Mouse (Mus musculus) liver, embryonic 13.5 days (tissue): Measurements from ENCODE around the gene Acot7. TPM values are rescaled to one million over a fixed set of nuclear protein-coding genes. Genes with fewer than 3 reads are reported as not detected.
A peak's percentile ranks its signal among the peaks of the same experiment; 100 is the strongest.

ENCODE experiments used
- ATAC-seq: fragments of 200-750 bp; cut with Nextera tagmentation; 2 replicates; pipeline ENCODE4 v1.8.0; 2017; ENCODE audit warnings: low read depth, mild to moderate bottlenecking, moderate number of reproducible peaks, moderate library complexity
- DNase-seq: peaks from one replicate; pipeline ENCODE4 v3.0.0; 2022
- H3K27ac ChIP-seq: fragments of 300-500 bp; sonication (generic); 2 replicates; pipeline ENCODE4 v1.5.1; 2015; ENCODE audit warnings: moderate library complexity, mild to moderate bottlenecking, inconsistent platforms
- H3K27me3 ChIP-seq: fragments of 300-500 bp; sonication (generic); 2 replicates; pipeline ENCODE4 v1.6.1; 2015; ENCODE audit warnings: mild to moderate bottlenecking, inconsistent platforms
- H3K36me3 ChIP-seq: fragments of 300-500 bp; sonication (generic); 2 replicates; pipeline ENCODE4 v1.6.1; 2015; ENCODE audit warnings: mild to moderate bottlenecking, inconsistent platforms
- H3K4me1 ChIP-seq: fragments of 300-500 bp; sonication (generic); replicated peaks from 2 replicates; pipeline ENCODE4 v1.6.1; 2015; ENCODE audit warnings: inconsistent platforms
- H3K4me2 ChIP-seq: fragments of 300-500 bp; sonication (generic); 2 replicates; pipeline ENCODE4 v1.6.1; 2015; ENCODE audit warnings: inconsistent platforms, mild to moderate bottlenecking, moderate library complexity
- H3K4me3 ChIP-seq: fragments of 300-500 bp; sonication (generic); replicated peaks from 2 replicates; pipeline ENCODE4 v1.5.1; 2015; ENCODE audit warnings: mild to moderate bottlenecking, inconsistent platforms
- H3K9ac ChIP-seq: fragments of 300-500 bp; sonication (generic); 2 replicates; pipeline ENCODE4 v1.6.1; 2015; ENCODE audit warnings: mild to moderate bottlenecking, inconsistent platforms
- H3K9me3 ChIP-seq: fragments of 300-500 bp; sonication (generic); replicated peaks from 2 replicates; pipeline ENCODE4 v1.6.1; 2016; ENCODE audit warnings: inconsistent platforms
- WGBS: fragments of 180-500 bp; shearing (Covaris S2); methylation state at CpG from one replicate; pipeline ENCODE4 v1.1.7; 2015; ENCODE audit not compliant: insufficient replicate concordance; 5-methylcytosine and 5-hydroxymethylcytosine counted together
- polyA plus RNA-seq: library from polyadenylated mRNA; unstranded; fragments of >200 nt; fragmentation: Nextera tagmentation; extraction: Ambion mirVana; gene quantifications from 2 replicates; pipeline ENCODE4 v1.2.1, GENCODE M21; 2015

Acot7 gene
- polyA plus RNA-seq, 1 experiment from 2014 or later: 24.8 TPM

DNA sequence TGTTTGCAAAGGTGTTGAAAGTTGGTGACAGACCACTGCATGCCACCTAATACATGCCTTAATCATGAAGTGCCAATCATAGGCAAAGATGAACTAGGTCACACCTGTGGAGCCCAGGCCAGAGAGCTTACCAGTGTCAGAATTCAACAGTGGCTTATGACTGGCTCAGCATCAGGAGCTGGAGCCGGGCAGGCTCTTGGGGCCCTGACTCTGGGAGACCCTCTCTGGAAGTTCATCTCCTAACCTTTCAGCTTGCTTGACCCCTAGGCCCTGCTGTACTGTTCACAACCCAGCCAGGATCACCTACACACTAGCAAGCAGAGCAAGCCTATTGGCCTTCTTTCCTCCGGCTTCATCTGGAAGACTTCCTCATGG lies 41.1 kb upstream of the Acot7 start:
- Histone ChIP-seq H3K4me2 (no peak overlapping the region), H3K9ac (no peak overlapping the region), H3K36me3 (no peaks in the 10 kb centered on the region), H3K27ac (no peak overlapping the region), H3K4me3 (no peak overlapping the region), H3K27me3 (peaks cover 67% of the 10 kb centered on the region), H3K9me3 (no peaks in the 10 kb centered on the region), H3K4me1 (peaks cover 26% of the 10 kb centered on the region)
- DNase-seq (no peak), ATAC-seq (no peak)
- 72% methylated on average over 2 of the region's 2 CpGs for WGBS

DNA sequence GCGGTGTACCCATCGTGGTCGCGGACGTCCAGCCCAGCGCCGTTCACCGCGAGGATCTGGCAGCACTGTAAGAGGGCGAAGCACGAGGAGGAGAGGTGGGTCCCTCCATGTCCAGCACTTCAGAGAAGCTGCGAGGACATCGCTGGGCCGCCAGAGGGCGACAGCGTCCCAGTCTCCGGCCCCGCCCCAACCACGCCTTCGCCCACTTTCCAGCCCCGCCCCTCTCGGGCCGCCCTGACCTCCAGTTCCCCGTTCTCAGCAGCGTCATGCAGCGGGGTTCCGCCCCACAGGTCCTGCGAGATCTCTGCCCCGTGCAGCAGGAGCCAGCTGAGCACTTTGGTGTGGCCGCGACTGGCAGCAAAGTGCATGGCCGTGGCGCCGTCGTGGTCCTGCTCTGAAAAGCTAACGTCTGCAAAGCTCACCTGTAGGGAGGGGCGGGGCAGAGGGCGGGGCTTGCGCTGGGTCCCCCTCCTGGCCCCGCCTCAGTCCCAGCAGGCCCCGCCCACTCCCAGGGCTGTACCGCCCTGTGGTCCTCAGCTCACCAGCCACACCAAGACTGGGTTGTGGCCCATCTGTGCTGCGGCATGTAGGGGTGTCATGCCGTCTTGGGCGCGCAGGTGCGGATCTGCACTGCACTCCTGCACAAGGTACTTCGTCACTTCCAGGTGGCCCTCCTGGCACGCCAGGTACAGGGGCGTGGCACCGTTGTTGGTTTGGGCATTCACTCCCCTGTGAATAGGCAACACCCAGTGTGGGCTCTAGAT lies 39.3 kb upstream of the Acot7 start:
- H3K4me2 ChIP-seq: peak overlapping the region; percentile 73
- no peaks in the 10 kb centered on the region for H3K9me3 ChIP-seq
- H3K4me3 ChIP-seq: peak overlapping the region; percentile 60
- ATAC-seq: peak; percentile 88
- WGBS: 2% methylated on average over 51 of the region's 51 CpGs
- H3K4me1 ChIP-seq: peaks cover 20% of the 10 kb centered on the region
- no peak overlapping the region for H3K27ac ChIP-seq
- H3K9ac ChIP-seq: no peak overlapping the region
- H3K36me3 ChIP-seq: no peaks in the 10 kb centered on the region
- H3K27me3 ChIP-seq: peaks cover 56% of the 10 kb centered on the region
- DNase-seq: peak; percentile 84

DNA sequence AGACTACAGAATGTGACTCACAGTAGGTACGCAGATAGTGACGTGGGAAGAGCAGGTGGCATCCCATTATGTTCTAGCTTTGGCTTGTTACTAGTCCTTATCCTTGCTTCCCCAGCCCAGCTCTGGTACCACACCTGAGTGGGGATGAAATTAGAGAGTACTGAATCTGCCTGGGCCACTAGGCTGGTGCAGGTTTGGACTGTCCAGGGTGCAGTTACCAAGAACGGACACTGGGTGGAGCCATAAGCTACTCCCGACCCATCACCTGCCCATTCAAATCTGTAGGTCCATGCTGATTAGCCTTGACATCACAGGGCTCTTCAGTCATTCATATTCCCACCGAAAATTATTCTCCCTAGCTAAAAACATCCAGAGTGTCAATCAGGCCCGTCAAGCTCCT lies 37.5 kb upstream of the Acot7 start:
- Histone ChIP-seq H3K27ac (no peak overlapping the region), H3K27me3 (peaks cover 50% of the 10 kb centered on the region), H3K4me2 (no peak overlapping the region), H3K4me3 (no peak overlapping the region), H3K9me3 (no peaks in the 10 kb centered on the region), H3K36me3 (no peaks in the 10 kb centered on the region), H3K4me1 (peaks cover 20% of the 10 kb centered on the region), H3K9ac (no peak overlapping the region)
- no peak for DNase-seq
- WGBS: 25% methylated on average over 6 of the region's 6 CpGs
- ATAC-seq: no peak

DNA sequence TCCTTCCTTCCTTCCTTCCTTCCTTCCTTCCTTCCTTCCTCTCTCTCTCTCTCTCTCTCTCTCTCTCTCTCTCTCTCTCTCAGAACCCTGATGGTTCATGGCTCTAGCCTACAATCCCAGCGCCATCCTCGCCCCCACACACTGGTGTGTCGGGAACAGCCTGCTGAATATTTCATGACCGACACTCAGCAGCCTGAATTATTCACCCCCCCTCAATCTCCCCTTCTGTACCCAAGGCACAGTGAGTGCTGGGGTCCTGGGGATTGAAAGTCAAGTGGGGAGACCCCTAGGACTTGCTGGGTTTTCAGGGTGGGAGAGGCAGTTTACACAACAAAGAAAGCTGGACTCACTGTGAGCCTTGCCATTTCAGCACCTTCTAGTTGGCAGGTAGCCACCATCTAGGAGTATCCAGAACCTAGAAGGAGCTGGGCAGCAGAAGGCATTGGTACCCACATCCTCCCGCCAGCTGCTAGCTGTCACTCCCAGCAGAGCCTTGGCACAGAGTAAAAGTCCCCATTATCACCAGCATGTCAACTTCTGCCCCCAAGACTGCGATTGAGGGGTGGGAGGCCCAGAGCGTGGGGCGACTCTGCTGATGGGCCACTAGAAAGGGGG lies 36.3 kb upstream of the Acot7 start:
- Histone ChIP-seq H3K27ac (no peak overlapping the region), H3K36me3 (no peaks in the 10 kb centered on the region), H3K9me3 (no peaks in the 10 kb centered on the region), H3K4me2 (no peak overlapping the region), H3K4me3 (no peak overlapping the region), H3K9ac (no peak overlapping the region), H3K27me3 (peaks cover 41% of the 10 kb centered on the region), H3K4me1 (peaks cover 19% of the 10 kb centered on the region)
- DNase-seq: no peak
- no peak for ATAC-seq
- WGBS: 56% methylated on average over 8 of the region's 8 CpGs

DNA sequence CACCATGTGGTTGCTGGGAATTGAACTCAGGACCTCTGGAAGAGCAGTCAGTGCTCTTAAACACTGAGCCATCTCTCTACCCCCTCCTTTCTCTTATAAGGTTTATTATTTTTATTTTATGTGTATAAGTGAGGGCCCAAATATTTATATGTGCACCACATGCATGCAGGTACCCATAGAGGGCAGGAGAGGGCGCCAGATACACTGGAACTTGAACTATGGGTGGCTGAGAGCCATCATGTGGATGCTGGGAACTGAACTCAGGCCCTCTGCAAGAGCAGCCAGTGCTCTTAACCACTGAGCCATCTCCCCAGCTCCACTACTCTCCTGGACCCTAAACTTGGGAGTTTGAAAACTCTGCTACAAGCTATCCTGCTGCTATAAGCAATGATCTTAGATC lies 34.3 kb upstream of the Acot7 start:
- Histone ChIP-seq H3K36me3 (no peaks in the 10 kb centered on the region), H3K9ac (no peak overlapping the region), H3K4me2 (no peak overlapping the region), H3K4me1 (peaks cover 12% of the 10 kb centered on the region), H3K4me3 (no peak overlapping the region), H3K9me3 (no peaks in the 10 kb centered on the region), H3K27ac (no peak overlapping the region), H3K27me3 (peaks cover 43% of the 10 kb centered on the region)
- ATAC-seq (no peak), DNase-seq (no peak)
- 17% methylated on average over 1 of the region's 1 CpGs for WGBS

DNA sequence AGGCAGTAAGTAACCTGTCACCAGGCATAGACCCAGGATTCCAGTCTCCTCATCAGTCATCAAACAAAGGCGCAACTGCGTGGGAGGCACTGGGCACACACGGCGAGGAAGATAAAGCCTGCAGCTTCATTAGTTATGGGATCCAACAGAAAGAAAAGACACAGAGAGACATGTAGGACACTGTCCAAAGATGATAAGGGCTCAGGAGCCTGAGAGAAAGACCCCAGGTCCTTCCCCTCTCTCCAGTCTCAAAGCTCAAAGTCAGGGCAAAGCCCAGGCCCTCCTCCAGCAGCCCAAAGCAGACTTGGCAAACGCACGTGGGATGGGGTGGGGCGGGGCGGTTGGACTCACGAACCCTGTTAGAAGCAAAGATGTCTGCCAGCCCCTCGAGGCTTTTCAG lies 32.5 kb upstream of the Acot7 start:
- Histone ChIP-seq H3K4me3 (no peak overlapping the region), H3K27ac (no peak overlapping the region), H3K4me2 (no peak overlapping the region), H3K27me3 (peaks cover 51% of the 10 kb centered on the region), H3K9ac (no peak overlapping the region), H3K36me3 (no peaks in the 10 kb centered on the region), H3K9me3 (no peaks in the 10 kb centered on the region), H3K4me1 (peaks cover 10% of the 10 kb centered on the region)
- 42% methylated on average over 10 of the region's 10 CpGs for WGBS
- DNase-seq (no peak), ATAC-seq (no peak)

DNA sequence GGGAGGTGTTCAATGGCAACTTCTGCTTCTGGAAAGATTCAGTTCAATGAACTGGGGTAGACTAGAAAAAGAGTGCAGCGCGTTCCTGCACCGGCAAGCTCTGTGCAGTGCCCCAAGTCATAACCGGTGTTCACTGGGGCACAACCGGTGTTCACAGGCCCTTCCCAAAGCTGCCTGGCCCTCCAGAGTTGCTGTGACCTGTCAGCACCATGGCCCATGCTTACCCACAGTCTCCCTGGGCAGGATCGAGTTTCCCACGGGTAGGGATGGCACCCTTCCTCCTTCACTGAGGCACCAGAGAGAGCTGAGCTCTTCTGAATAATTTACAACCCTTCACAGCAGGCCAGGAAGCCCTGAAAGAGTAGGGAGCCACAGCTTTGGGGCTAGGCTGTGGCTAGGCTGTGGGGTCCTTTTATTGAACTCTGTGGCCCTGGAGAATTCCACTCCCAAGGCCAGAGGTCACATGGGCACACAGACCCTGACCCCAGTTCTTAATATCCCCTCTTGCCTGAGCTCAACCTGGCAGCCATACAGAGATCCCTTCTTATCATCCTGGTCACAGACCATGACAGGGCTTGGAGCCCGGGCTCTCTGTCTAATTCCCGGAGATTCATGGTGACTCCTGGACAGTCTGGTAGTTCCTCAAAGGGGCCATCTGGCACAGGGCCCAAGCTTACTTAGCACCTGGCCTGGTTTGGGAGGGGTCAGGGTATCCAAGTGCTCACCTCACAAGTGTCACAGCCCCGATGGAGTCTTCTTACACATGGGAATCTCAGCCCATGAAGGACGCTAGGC lies 31.7 kb upstream of the Acot7 start:
- Histone ChIP-seq H3K27ac (no peak overlapping the region), H3K4me3 (no peak overlapping the region), H3K9me3 (no peaks in the 10 kb centered on the region), H3K4me2 (no peak overlapping the region), H3K4me1 (peaks cover 17% of the 10 kb centered on the region), H3K27me3 (peaks cover 51% of the 10 kb centered on the region), H3K9ac (no peak overlapping the region), H3K36me3 (no peaks in the 10 kb centered on the region)
- WGBS: 64% methylated on average over 11 of the region's 11 CpGs
- ATAC-seq (no peak), DNase-seq (no peak)

DNA sequence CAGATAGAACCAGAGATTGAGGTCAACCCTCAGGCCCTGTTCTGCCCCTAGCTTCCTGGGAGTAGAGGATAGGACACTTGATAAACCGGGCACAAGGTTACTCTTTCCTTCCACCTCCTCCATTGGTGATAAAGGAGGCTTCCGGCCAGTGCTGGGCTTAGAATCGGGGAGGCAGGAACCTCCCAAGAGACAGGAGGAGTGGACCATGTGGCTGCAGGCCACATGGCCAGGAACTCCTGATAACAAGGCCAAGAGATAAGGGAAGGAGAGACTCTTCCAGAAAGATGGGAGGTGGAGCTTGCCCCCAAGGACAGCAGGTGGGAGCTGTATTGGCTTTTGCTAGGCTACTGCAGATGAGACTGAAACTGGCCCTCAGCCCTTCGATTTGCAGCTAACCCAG lies 27.4 kb upstream of the Acot7 start:
- peaks cover 49% of the 10 kb centered on the region for H3K4me1 ChIP-seq
- no peak overlapping the region for H3K9ac ChIP-seq
- H3K27me3 ChIP-seq: peaks cover 68% of the 10 kb centered on the region
- DNase-seq (no peak), ATAC-seq (no peak)
- 38% methylated on average over 4 of the region's 4 CpGs for WGBS
- no peak overlapping the region for H3K4me2 ChIP-seq
- H3K4me3 ChIP-seq: no peak overlapping the region
- no peaks in the 10 kb centered on the region for H3K36me3 ChIP-seq
- H3K27ac ChIP-seq: no peak overlapping the region
- no peaks in the 10 kb centered on the region for H3K9me3 ChIP-seq

DNA sequence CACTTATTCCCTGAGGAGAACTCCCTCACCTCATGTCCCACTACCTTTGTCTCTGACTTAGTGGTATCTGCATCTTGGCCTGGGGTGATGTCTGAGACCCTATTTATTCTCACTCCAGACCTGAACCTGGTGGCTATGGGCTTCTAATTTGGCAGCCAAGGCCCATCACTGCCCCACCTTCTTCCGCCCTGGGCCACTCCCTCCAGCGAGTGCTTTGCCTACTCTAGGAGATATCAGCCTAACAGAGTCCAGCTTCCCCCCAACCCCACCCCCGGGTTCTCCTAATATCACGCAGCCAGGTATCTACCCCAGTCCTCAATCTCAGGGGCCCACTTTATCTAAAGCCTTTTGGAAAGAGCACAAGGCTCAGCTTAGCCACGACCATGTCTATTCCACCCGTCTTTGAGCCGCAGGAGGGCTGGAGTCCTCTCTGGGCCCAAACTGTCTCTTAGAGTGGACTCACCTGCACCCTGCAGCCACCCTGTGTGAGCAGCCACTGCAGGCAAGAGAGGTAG lies 26.4 kb upstream of the Acot7 start:
- DNase-seq (no peak), ATAC-seq (peak; percentile 39)
- Histone ChIP-seq H3K4me2 (peak overlapping the region; percentile 81), H3K4me1 (peaks cover 43% of the 10 kb centered on the region), H3K9me3 (no peaks in the 10 kb centered on the region), H3K9ac (peak overlapping the region; percentile 60; the same call in 1 of the 2 replicates), H3K27me3 (peaks cover 70% of the 10 kb centered on the region), H3K36me3 (no peaks in the 10 kb centered on the region), H3K4me3 (peak overlapping the region; percentile 61), H3K27ac (no peak overlapping the region)
- WGBS: 11% methylated on average over 7 of the region's 7 CpGs

DNA sequence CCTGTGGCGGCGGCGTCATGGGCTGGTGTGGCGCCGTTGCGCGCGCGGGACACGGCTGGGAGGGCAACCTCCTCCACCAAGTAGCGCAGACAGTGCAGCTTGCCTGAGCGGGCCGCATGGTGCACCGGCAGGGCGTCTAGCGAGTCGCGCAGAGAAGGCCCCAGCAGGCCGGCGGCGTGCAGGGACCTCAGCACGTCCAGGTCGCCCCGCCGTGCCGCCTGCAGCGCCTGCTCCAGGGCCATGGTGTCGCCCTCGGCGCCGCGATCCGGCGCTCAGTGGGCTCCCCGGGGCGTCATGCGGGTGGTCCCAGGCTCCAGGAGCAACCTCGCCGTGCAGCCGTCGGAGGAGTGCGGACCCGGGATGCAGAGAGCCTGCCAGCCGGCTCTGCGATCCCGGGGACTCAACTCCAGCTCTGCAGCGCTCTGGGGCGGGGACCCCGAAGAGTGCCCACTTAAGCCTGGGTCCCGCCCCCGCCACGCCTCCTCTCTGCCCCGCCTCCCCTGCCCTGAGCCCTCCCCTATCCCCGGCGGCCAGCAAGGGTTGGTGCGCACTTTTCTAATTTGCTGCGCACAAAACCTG lies 25.9 kb upstream of the Acot7 start, which contains the start of gene Espn:
TSS of gene Espn (minus strand) at position 406 of the 579 bp plus-strand sequence.
- Histone ChIP-seq H3K4me3 (peak within 1 kb of the TSS; percentile 61), H3K4me1 (peaks cover 43% of the 10 kb centered on the region), H3K27me3 (peaks cover 69% of the 10 kb centered on the region), H3K4me2 (peak within 1 kb of the TSS; percentile 81), H3K27ac (no peak within 1 kb of the TSS), H3K9ac (peak within 1 kb of the TSS; percentile 60), H3K9me3 (no peaks in the 10 kb centered on the region), H3K36me3 (no peaks in the 10 kb centered on the region)
- WGBS: 1% methylated on average over 57 of the region's 57 CpGs
- peak; percentile 46 for DNase-seq
- ATAC-seq: peak; percentile 75

DNA sequence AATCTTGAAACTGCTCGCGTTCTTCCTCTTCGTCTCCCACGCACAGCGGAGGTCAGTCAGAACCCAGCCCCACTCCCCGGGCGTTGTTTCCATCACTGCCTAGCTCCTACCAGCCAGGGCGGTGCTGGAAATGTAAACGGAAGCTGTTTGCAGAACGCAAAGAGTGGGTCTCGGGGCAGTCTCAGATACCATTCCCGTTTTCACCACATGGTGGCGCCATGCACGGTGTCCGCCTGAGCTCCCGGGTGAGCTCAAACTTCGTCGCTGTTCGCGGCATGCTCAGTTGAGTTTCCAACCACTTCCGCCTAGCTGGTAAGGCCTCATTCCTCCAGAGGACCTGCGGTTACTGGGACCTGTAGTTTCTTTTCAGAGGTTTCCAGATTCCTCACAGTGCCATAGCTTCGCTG lies 24.2 kb upstream of the Acot7 start:
- Histone ChIP-seq H3K4me3 (peak overlapping the region; percentile 37), H3K9me3 (no peaks in the 10 kb centered on the region), H3K36me3 (no peaks in the 10 kb centered on the region), H3K4me1 (peaks cover 53% of the 10 kb centered on the region), H3K27me3 (peaks cover 77% of the 10 kb centered on the region), H3K27ac (no peak overlapping the region), H3K9ac (no peak overlapping the region), H3K4me2 (peak overlapping the region; percentile 60)
- ATAC-seq (peak; percentile 33), DNase-seq (peak; percentile 71)
- under 1% methylated on average over 23 of the region's 23 CpGs for WGBS
